Mouse (Mus musculus) thymus, postnatal 10 days (tissue): ENCODE results near the gene Tbc1d10b.
A peak's percentile ranks its signal among the peaks of the same experiment; 100 is the strongest.
"Not testable (repeated sequence)": the region's sequence is repeated elsewhere in the genome, so short reads cannot be mapped to it uniquely, and the experiment has no call there.

Experiments used
- DNase-seq, 2 experiments: peaks; one replicate each; pipeline ENCODE4 v3.0.0; 2021; ENCODE audit warnings: low spot score in 2 of 2

Gene Tbc1d10b

DNA sequence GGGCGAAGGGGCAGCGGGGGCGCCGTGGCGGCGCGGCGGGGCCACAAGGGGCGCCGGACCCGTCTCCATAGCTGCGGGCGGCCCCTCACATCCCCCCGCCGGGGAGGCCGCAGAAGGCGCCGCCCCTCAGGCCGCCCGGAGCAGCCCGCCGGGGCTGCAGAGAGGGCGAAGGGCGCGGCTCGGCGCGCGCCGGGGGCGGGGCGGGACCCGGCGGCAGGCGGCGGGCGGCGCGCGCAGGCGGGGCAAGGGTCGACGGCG lies at the start of gene Tbc1d10b:
Tbc1d10b (minus strand) TSS at position 174 of the 258 bp plus-strand sequence.
- peak in 1 of 2 experiments; percentile 63 for DNase-seq

DNA sequence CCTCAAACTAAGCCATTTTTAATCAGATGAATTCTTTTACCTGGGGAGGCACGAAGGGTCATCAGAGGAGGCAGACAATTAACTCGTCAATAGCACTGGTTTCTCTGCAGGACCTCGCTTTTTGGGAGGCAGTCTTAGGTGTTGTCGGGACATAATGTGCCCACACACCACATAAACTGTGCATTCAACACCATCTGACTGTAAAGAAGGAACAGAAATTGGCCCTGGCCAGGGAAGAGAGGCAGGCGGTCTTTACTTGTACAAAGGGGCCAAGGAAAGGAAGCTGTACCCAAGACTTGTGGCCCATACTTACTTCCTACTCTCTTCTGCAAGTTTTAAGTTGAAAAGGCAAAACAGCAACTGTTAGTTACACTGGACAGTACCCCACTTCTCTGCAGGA lies 48.2 kb upstream of the Tbc1d10b start:
- DNase-seq, result no peak

DNA sequence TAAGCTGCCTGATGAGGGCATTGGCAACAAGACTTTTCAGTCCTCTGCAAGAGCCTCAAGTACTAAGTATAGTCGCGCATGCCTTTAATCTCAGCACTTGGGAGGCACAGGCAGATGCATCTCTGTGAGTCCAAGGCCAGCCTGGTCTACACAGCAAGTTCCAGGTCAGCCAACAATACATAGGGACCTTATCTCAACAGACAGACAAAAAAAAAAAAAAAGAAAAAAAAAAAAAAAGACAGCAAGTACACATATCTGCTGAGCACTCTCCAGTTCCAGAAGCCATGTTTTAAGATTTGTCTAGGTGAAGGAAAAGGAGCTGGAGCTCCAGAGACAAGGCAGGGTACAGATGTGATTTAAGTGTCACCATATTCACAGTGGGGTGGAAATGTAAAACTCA lies 47.7 kb upstream of the Tbc1d10b start:
- DNase-seq, result no peak

DNA sequence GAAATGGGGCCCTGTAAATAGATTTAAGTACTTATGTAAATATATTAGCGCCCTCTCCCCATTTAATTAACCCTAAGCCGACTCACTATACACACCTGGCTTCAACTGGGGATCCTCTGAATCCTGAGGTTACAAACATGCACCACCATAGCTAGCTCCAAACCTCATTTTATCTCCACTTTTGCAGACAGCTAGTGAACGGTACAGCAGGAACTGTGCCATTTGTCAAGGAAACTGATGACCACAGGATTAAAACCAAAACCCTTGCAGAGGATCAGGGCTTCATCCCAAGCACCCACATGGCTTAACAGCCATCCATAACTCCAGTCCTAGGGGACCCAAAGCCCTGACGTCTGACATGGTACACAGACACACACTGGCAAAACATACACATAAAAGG lies 46.7 kb upstream of the Tbc1d10b start:
- DNase-seq, result no peak

DNA sequence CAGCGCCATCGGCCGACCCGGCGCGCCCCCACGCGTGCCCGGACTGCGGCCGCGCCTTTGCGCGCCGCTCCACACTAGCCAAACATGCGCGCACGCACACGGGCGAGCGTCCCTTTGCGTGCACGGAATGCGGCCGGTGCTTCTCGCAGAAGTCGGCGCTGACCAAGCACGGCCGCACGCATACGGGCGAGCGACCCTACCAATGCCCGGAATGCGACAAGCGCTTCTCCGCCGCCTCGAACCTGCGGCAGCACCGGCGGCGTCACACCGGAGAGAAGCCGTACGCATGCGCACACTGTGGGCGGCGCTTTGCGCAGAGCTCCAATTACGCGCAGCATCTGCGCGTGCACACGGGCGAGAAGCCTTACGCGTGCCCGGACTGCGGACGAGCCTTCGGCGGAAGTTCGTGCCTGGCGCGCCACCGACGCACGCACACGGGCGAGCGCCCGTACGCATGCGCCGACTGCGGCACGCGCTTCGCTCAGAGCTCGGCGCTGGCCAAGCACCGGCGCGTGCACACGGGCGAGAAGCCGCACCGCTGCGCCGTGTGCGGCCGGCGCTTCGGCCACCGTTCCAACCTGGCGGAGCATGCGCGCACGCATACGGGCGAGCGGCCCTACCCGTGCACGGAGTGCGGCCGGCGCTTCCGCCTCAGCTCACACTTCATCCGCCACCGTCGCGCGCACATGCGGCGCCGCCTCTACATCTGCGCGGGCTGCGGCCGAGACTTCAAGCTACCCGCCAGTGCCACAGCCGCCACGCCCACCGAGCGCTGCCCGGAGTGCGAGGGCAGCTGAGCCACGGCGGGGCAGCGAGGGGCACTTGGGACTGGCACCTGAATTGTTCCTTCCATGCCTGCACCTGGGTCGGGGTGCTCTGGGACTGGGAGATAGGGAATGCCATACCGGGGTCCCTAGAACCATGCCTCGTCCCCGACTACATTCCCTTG lies 45.8 kb upstream of the Tbc1d10b start:
- peak; percentile 93 to 96 for DNase-seq

DNA sequence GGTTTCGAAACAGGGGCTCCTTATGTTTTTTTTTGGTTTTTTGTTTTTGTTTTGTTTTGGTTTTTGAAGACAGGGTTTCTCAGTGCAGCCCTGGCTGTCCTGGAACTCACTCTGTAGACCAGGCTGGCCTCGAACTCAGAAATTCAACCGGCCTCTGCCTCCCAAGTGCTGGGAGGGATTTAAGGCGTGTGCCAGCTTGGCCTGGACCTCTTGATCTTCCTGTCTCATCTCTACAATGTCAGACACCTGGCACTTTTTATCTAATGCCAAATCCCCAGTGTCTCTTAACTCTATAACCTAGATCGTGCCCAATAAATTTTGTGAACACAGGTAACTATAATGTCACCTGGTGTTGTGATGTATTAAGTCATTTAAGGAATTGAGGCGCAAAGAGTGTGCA lies 45.1 kb upstream of the Tbc1d10b start:
- DNase-seq, result no peak

DNA sequence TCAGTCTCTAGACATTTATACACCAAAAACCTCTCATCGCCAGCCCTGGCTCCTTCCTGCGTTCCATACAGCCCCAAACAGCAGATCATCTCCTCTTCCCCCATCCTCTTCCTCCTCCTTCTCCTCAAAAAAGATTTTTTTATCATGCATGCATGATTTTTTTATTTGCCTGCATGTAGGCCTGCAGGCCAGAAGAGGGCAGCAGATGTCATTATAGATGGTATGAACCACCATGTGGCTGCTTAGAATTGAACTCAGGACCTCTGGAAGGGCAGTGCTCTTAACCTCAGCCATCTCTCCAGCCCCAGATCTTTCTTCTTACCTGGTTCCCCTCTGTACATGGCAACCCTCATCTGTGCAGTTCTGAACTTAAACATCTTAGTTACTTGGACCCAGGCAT lies 44.1 kb upstream of the Tbc1d10b start:
- DNase-seq, result peak in 1 of 2 experiments; percentile 57

DNA sequence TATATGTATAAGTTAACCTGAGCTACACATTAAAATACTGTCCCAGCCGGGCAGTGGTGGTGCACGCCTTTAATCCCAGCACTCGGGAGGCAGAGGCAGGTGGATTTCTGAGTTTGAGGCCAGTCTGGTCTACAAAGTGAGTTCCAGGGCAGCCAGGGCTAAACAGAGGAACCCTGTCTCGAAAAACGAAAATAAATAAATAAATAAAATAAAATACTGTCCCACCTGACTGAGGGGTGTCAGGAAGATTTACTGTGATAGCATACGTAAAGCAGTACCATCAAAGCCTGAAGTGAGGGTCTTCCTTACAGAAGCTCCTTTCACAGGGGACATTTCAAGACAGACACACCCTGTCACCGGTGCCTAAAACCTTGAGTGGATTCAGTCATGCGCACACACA lies 42.2 kb upstream of the Tbc1d10b start:
- not testable (repeated sequence) for DNase-seq

DNA sequence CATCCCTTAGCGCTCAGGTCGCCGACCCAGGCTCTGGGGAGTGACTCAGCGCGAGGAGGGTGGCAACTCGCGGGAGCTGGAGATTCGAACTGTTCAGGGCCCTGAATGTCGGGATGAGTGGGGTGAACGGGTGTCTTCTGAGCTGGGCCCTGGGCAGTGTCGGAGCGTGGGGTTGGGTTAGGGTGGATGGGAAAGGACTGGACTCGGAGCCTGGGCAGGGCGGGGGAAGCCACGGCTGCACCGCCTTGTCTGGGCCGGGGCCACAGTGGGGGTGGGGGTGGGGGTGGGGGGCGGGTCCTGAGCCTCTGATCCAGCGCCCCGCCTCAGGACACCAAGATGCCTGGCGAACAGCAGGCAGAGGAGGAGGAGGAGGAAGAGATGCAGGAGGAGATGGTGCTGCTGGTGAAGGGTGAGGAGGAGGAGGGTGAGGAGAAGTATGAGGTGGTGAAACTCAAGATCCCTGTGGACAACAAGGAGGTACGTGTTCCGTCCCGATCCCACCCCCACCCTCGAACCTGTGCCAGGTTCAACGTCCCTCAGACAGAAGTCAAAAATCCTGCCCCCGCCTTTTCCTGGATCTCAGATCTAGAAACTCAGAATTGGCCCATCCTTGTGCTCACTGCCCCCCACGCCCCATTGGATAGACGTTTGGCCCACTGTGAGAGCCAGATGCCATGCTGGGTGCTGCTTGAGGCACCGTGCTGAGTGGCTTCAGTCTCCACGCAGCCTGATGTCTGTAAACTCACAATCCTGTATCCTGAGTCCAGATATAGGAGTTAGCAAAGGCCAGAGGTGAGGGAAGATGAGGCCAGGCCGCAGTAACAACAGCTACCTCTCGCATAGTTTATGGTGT lies 36.6 kb upstream of the Tbc1d10b start:
- no peak for DNase-seq

DNA sequence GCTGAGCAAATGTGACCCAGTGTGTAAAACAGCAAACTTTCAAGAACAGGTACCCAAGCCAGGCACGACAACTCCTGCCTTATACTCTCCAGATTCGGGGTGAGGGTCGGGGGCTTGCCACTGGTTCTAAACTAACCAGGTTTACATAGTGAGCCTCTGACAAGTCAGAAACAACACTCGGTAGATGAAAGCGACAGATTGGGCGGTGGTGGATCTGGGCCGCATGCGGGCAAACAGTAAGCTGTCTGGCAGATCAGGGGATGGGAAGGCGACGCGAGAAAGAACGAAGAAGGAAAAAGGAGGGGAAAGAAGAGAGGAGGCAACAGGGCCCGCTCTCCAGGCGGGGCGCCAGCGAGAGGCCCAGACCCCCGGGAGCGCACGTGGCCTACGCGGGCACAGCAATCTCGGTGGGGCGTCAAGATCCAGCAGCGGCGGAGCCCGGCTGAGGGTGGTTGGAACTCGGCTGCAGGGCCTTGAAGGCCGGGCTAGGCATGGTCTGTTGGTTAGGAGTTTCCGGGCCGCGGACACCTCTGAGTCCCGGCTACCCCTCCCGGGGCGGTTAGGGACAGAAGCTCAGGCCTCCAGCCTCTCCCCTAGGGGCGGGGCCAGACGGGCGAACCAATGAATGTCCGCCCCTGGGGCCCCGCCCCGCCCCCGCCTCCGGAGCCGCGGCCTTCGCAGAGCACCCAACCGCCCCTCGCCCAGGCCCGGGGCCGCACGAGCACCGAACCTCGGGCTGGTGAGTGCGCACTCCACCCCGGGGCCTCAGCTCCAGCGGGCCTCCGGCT lies 35.8 kb upstream of the Tbc1d10b start, which contains the start of gene Zfp771:
Zfp771 (plus strand) TSS at position 405 of the 788 bp plus-strand sequence.
- peak; percentile 85 to 92 for DNase-seq

DNA sequence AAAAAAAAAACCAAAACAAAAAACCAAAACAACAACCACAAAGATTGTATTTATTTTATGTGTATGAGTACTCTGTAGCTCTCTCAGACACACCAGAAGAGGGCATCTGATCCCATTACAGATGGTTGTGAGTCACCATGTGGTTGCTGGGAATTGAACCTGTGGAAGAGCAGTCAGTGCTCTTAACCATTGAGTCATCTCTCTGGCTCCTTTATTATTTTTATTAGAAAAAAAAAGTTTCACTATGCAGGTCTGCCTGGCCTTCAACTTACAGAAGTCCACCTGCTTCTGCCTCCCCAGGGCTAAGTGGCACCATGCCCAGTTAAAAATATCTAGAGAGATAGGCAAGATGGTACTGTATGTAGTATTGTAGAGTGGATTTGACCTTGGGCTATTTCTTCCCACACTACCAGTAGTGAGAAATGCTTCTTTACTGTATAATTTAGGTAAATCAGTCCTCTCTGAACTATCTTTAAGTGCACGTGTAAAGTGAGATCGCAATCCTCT lies 35.1 kb upstream of the Tbc1d10b start:
- DNase-seq, result no peak

DNA sequence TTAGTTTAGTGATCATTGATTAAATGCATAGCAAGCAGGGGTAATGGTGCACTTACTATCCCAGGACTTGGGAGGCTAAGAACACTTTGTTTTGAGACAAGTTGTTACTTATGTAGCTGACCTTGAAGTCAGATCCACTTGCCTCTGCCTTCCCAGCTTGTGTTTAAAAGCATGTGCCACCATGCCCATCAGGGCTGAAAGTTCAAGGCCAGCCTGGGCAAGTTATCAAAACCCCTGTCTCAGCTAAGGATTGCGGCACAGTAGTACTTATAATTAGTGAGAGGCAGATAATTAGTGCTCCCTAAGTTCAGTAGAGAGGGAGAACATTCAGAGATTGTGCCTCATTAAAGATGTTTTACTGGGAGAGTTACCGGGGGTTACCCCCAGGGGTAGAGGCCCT lies 26.5 kb upstream of the Tbc1d10b start:
- no peak for DNase-seq

DNA sequence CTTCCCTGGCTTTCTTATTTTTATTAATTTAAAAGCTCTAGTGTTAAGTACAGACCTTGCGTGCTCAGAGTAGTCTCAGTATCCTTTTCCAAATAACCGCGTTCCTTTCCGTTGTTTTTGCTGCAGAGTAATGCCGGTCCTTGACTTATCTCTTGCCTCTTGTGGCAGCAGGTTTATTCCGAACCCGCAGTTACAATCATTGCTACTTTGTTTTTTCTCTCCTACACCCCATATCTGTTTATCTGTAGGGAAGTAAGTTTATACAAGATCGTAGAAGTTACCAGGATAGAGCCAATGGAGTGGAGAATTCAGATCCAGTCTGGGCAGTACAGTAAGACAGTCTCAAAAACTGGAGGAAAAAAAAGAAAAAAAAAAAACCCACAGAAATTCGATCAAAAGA lies 25.5 kb upstream of the Tbc1d10b start:
- DNase-seq, result no peak

DNA sequence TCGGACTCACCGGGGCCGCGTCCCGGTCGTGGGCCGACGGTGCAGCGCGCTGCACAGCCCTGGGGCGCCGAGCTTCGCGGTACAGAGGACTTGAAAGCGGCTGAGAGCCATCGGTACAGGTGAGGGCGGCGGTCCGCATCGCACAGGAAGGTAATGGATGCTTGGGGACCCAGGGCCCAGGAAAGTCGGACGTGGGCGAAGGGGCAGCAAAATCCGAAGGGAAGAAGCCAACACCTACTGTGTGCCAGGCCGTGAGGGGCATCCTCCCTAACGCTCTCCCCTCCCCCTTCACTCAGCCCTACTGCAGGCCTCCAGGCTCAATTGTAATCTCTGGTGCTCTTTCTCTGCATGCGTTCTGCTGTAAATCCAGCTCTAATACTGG lies 25.1 kb upstream of the Tbc1d10b start:
- DNase-seq, result no peak

DNA sequence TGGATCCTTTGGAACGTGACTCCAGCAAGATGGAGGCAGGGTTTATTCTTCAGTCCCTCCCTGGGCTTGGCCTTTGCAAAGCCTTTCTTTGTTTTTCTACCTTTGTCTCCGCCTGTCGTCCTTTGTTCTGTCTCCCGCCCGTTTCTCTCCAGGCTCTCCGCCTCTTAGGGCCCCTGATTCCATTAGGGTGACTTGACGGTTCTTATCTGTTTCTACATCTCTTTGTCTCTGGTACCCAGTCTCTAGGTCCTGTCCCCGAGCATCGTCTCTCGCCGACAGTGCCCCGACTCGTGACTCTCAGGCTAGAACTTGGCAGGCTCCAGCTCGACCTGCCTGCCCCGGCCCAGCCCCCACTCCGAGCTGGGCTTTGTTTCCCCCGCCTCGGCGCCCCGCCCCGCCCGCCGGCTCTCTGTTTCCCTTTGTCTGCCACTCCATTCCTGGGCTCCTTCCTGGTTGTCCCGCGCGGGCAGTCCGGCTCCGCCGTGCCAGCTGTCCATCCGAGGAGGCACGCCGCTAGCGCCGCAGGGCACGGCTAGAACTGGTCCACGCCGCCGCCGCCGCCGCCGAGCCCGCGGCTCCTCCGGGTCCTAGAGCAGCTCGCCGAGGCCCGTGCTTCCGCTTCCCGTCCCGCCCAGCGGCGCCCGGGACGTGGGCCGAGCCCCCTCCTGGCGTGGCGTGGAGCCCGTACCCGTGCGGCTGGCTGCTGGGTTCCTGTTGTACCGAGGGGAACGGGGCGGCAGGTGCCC lies 24.5 kb upstream of the Tbc1d10b start, which contains the start of the genes Zfp553 and Sept1:
Zfp553 (plus strand) TSS at position 440 of the 746 bp plus-strand sequence.
Sept1 (minus strand) TSS at position 509 of the 746 bp plus-strand sequence.
- peak; percentile 76 to 78 for DNase-seq

DNA sequence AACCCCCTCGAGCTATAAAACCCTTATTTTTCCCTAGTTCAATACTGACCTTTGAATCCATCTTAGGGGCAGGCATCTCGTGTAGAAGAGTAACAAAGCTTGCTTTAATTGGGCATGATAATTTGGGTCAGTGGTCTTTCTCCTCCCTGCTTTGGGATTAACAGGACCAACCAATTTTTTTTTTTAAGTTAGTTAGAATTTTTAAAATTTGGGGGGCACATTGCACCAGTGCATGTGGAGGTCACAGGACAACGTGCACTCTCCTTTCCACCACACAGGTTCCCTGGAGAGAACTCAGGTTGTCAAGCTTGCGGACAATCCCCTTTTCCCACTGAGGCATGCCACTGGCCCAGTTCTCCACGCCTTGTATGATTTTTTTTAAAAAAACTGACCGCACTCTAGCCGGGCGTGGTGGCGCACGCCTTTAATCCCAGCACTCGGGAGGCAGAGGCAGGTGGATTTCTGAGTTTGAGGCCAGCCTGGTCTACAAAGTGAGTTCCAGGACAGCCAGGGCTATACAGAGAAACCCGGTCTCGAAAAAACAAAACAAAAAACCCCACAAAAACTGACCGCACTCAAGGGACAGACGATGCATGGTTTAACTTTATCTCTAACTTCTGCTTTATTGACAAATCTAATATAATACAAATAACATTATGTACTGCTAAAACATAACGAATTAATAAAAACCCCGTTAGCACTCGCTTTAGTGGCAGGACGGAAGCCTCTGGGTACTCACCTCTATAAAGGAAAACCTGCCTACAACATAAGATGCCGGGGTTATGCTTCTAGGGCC lies 23.8 kb upstream of the Tbc1d10b start:
- DNase-seq, result no peak

DNA sequence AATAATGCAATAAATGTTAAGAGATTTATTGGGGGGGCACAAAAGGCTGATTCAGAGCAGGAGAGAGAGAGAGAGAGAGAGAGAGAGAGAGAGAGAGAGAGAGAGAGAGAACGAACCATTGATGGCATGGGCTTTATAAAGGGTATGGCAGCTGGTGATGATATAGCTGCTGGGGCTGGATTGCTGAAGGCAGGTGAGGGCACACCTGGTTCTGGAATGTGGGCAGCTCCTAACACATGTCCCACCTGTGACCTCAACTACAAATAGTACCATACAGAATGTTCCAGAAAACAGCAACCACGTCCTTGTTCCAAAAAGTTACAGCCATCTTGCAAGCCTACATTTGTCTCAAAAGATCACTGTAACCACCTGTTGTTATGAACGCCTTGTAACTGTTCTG lies 23.1 kb upstream of the Tbc1d10b start:
- no peak for DNase-seq

DNA sequence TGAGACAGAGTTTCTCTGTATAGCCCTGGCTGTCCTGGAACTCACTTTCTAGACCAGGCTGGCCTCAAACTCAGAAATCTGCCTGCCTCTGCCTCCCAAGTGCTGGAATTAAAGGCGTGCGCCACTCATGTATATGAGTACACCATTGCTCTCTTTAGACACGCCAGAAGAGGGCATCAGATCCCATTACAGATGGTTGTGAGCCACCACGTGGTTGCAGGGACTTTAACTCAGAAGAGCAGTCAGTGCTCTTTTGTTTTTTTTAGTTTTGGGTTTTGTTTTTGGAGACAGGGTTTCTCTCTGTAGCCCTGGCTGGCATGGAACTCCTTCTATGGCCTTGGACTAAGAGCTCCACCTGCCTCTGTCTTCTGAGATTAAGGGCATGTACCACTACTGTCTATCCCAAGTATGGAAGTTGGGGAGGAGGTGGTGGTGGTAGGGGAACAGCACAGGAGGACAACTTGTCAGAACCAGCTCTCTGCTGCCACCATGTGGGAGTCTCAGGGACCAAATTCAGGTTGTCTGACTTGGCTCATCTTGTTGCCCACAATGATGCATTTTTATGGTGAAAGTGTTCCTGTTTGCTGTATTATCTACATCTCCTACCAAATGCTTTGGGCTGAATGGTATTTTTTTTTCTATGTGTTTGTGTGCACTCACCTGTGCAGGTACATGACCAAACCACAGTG lies 20.5 kb upstream of the Tbc1d10b start:
- DNase-seq, result peak; percentile 83 to 94
